Mouse (Mus musculus): ENCODE results near the gene Pecam1. TPM values are rescaled to one million over a fixed set of nuclear protein-coding genes. Genes with fewer than 3 reads are reported as not detected.
A peak's percentile ranks its signal among the peaks of the same experiment; 100 is the strongest.
"Not testable (repeated sequence)": the region's sequence is repeated elsewhere in the genome, so short reads cannot be mapped to it uniquely, and the experiment has no call there.

Gene Pecam1
- total RNA-seq, 2 experiments from 2014 or later: 71.1 to 90.8 TPM

- no peak for DNase-seq
Observed at GRCm38 (mm10) chr11:106773061-106773460, 22.6 kb upstream of the Pecam1 start.

GRCm38 (mm10) chr11:106770195-106770974, 20.0 kb upstream of the Pecam1 start:
- DNase-seq: no peak

- no peak for DNase-seq
Observed at GRCm38 (mm10) chr11:106767516-106767915, 17.1 kb upstream of the Pecam1 start.

- no peak for DNase-seq
Observed at GRCm38 (mm10) chr11:106766611-106767162, 16.3 kb upstream of the Pecam1 start.

GRCm38 (mm10) chr11:106762800-106763185, 12.4 kb upstream of the Pecam1 start:
- DNase-seq: no peak

- peak; percentile 25 to 32 for DNase-seq
Observed at GRCm38 (mm10) chr11:106762139-106762799, 11.8 kb upstream of the Pecam1 start.

- DNase-seq: no peak
Observed at GRCm38 (mm10) chr11:106760511-106760910, 10.1 kb upstream of the Pecam1 start.

- no peak for DNase-seq
Observed at GRCm38 (mm10) chr11:106759028-106759427, 8.6 kb upstream of the Pecam1 start.

GRCm38 (mm10) chr11:106755583-106755982, 5.2 kb upstream of the Pecam1 start:
- no peak for DNase-seq

- no peak for DNase-seq
Observed at GRCm38 (mm10) chr11:106753314-106753713, 2.9 kb upstream of the Pecam1 start.

- DNase-seq: no peak
Observed at GRCm38 (mm10) chr11:106752103-106752502, 1.7 kb upstream of the Pecam1 start.

GRCm38 (mm10) chr11:106751039-106752018, 901 bp upstream of the Pecam1 start, which contains the start of gene Milr1:
TSS of gene Milr1 (plus strand) at chr11:106751226.
- no peak for DNase-seq

- not testable (repeated sequence) for DNase-seq
Observed at GRCm38 (mm10) chr11:106749557-106750120, 789 bp downstream of the Pecam1 start.

GRCm38 (mm10) chr11:106744949-106745348, 5.5 kb downstream of the Pecam1 start:
- DNase-seq: no peak

GRCm38 (mm10) chr11:106742388-106742841, 8.0 kb downstream of the Pecam1 start:
- no peak for DNase-seq

- no peak for DNase-seq
Observed at GRCm38 (mm10) chr11:106741826-106742225, 8.6 kb downstream of the Pecam1 start.

- DNase-seq: peak in 1 of 2 experiments; percentile 11
Observed at GRCm38 (mm10) chr11:106741232-106741631, 9.2 kb downstream of the Pecam1 start.

- DNase-seq: not testable (repeated sequence)
Observed at GRCm38 (mm10) chr11:106740724-106741123, 9.7 kb downstream of the Pecam1 start.

- DNase-seq: no peak
Observed at GRCm38 (mm10) chr11:106739116-106739515, 11.3 kb downstream of the Pecam1 start.

GRCm38 (mm10) chr11:106737178-106737621, 13.2 kb downstream of the Pecam1 start:
- DNase-seq: peak; percentile 34 to 42

GRCm38 (mm10) chr11:106736614-106737013, 13.8 kb downstream of the Pecam1 start:
- no peak for DNase-seq

Measured in adrenal gland, postnatal 36 days (tissue).